Mouse (Mus musculus) liver, embryonic 14.5 days (tissue): ENCODE results near the gene Inhba. TPM values are rescaled to one million over a fixed set of nuclear protein-coding genes. Genes with fewer than 3 reads are reported as not detected.

Experiments used
- ATAC-seq: fragments of 200-750 bp; cut with Nextera tagmentation; 2 replicates; pipeline ENCODE4 v1.8.0; 2017; ENCODE audit warnings: moderate number of reproducible peaks, mild to moderate bottlenecking, moderate library complexity; ENCODE audit not compliant: insufficient read depth
- DNase-seq, 3 experiments: peaks; one replicate each; pipeline ENCODE4 v3.0.0-alpha.2; 2012 to 2013; ENCODE audit warnings: low read depth in 3 of 3, low spot score in 3 of 3
- H3K27ac ChIP-seq: fragments of 300-500 bp; sonication (generic); 2 replicates; pipeline ENCODE4 v1.5.1; 2014; ENCODE audit warnings: moderate library complexity, mild to moderate bottlenecking, control low read depth, inconsistent platforms
- H3K27me3 ChIP-seq: fragments of 300-500 bp; sonication (generic); 2 replicates; pipeline ENCODE4 v1.6.1; 2014; ENCODE audit warnings: mild to moderate bottlenecking, low read length, moderate library complexity; ENCODE audit not compliant: control insufficient read depth, insufficient read depth
- H3K36me3 ChIP-seq: fragments of 300-500 bp; sonication (generic); replicated peaks from 2 replicates; pipeline ENCODE4 v1.6.1; 2014; ENCODE audit warnings: low read depth; ENCODE audit not compliant: control insufficient read depth, insufficient read depth
- H3K4me1 ChIP-seq, 2 experiments: fragments of 200-500 bp in 1 of 2; fragments of 300-500 bp in 1 of 2; sonication (generic) in 1 of 2; replicated peaks; 2 replicates each; pipeline ENCODE4 v1.6.1; 2012 to 2014; ENCODE audit warnings: antibody characterized with exemption in 1 of 2, inconsistent platforms in 1 of 2, low read length in 1 of 2; ENCODE audit not compliant: control insufficient read depth in 2 of 2, insufficient read depth in 2 of 2
- H3K4me2 ChIP-seq: fragments of 300-500 bp; sonication (generic); 2 replicates; pipeline ENCODE4 v1.6.1; 2014; ENCODE audit warnings: low read depth, mild to moderate bottlenecking, control low read depth, moderate library complexity
- H3K4me3 ChIP-seq, 2 experiments: fragments of 200-500 bp in 1 of 2; fragments of 300-500 bp in 1 of 2; sonication (generic) in 1 of 2; 2 replicates each; pipeline ENCODE4 v1.5.1; 2012 to 2014; ENCODE audit warnings: low read depth in 2 of 2, low read length in 2 of 2, mild to moderate bottlenecking in 2 of 2, control low read depth in 1 of 2, inconsistent platforms in 1 of 2, moderate library complexity in 1 of 2; ENCODE audit not compliant: insufficient read depth in 1 of 2
- H3K9ac ChIP-seq: fragments of 300-500 bp; sonication (generic); replicated peaks from 2 replicates; pipeline ENCODE4 v1.6.1; 2014; ENCODE audit warnings: mild to moderate bottlenecking, control low read depth, moderate library complexity
- H3K9me3 ChIP-seq: fragments of 300-500 bp; sonication (generic); 2 replicates; pipeline ENCODE4 v1.6.1; 2016; ENCODE audit warnings: low read length, mixed read lengths; ENCODE audit not compliant: control insufficient read depth
- CTCF ChIP-seq: IDR thresholded peaks from 2 replicates; pipeline ENCODE4 v1.5.1; 2016; ENCODE audit warnings: antibody characterized with exemption, low read depth, control low read depth
- EP300 ChIP-seq: IDR thresholded peaks from 2 replicates; pipeline ENCODE4 v1.6.1; 2016; ENCODE audit warnings: antibody characterized with exemption, low read depth
- WGBS: fragments of 180-500 bp; shearing (Covaris S2); extraction: QIAGEN DNeasy Blood & Tissue Kit; methylation state at CpG from one replicate; pipeline ENCODE4 v1.1.7; 2014; ENCODE audit not compliant: insufficient replicate concordance; 5-methylcytosine and 5-hydroxymethylcytosine counted together
- polyA plus RNA-seq, 2 experiments: library from polyadenylated mRNA; depleted of rRNA in 1 of 2; stranded (reverse) in 1 of 2; unstranded in 1 of 2; fragments of >200 nt; fragmentation: Nextera tagmentation in 1 of 2; extraction: Ambion mirVana in 1 of 2; gene quantifications; 2 replicates each; pipeline versions ENCODE4 v1.2.1 to v1.2.3; 2012 to 2014

Inhba gene
- polyA plus RNA-seq, 2 experiments, result 0.29 to 0.48 TPM

DNA sequence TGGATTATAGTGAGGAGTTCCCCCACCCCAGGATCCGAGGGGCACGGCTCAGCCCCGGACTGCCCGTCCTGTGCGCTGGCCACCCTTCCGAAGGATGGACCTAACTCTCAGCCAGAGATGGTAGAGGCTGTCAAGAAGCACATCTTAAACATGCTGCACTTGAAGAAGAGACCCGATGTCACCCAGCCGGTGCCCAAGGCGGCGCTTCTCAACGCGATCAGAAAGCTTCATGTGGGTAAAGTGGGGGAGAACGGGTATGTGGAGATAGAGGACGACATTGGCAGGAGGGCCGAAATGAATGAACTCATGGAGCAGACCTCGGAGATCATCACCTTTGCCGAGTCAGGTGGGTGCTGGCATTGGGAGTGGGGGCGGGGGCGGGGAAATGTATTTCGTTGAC, 5.7 kb downstream of the Inhba start:
- WGBS, result under 1% methylated on average over 20 of the region's 20 CpGs
- no peak overlapping the region for H3K9ac ChIP-seq
- no peak for TF ChIP-seq CTCF
- no peak for TF ChIP-seq EP300
- H3K36me3 ChIP-seq, result no peaks in the 10 kb centered on the region
- ATAC-seq (no peak), DNase-seq (no peak)
- no peaks in the 10 kb centered on the region; the same call in 1 of the 2 replicates for H3K27me3 ChIP-seq
- no peak overlapping the region for H3K27ac ChIP-seq
- H3K9me3 ChIP-seq, result no peaks in the 10 kb centered on the region
- peak overlapping the region; percentile 59 for H3K4me2 ChIP-seq
- H3K4me1 ChIP-seq, result peaks cover 0 to 3% of the 10 kb centered on the region in 2 experiments; a peak in 1 of 4 replicates
- H3K4me3 ChIP-seq, result peak overlapping the region; percentile 31 to 49

DNA sequence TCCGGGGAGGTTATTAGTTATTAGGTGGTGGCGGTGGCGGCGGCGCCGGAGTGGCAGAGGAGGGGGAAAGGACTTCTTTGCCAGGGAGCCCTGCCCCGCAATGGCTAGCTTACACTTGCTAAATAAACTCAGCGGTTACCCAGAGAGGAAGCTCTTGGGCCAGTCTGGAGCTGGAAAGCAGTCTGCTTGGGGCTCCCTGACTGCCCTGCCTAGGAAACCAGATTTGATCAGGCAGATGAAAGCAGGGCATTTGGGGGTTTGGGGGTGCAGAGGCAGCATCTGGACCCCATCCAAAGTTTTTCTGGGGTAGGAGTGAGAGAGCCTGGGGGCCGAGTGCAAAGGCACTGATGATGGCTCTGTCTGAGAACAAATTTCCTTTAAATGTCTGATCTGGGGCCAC, 6.1 kb downstream of the Inhba start:
- Histone ChIP-seq H3K27ac (no peak overlapping the region), H3K4me1 (0 out of 4 replicates have a peak, but pooled peaks cover 0 to 2% of the 10 kb centered on the region in 2 experiments), H3K9ac (no peak overlapping the region), H3K4me3 (peak overlapping the region; percentile 31 to 49), H3K36me3 (no peaks in the 10 kb centered on the region), H3K4me2 (peak overlapping the region; percentile 59), H3K9me3 (no peaks in the 10 kb centered on the region), H3K27me3 (no peaks in the 10 kb centered on the region; the same call in 1 of the 2 replicates)
- ATAC-seq (no peak), DNase-seq (no peak)
- WGBS, result 2% methylated on average over 9 of the region's 9 CpGs
- TF ChIP-seq CTCF (no peak), EP300 (no peak)

DNA sequence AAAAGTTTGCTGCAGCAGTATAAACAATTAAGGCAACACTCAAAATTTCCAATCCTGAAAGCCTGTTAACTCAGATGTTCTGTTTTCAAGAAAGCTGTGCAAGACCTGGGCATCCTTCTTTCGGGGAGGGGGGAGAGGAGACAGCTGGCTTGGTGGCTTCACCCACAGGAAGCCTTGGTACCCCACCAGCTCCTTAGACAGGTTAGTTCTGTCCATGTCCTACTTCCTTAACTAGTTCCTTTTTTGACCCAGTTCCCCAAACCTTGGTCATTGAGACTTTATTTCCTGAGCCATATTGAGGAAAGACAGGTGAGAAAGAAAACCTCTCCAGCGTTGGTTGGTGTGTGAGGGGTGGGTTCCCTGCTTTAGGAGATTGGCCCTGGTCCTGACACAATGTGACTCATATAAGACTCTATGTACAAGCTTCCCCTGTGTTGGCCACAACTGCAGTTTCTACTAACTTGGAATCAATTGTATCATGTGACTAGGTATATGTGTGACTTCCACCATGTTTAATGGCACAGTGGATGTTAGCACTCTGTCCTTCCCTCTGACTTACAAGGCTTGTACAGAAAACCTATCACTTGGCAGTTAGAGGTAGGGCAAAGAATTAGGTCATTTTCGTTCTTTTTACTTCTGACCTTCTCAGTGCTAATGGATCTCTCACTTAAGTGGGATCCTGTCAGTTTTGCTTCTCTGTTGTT, 7.3 kb downstream of the Inhba start:
- ATAC-seq (no peak), DNase-seq (no peak)
- Histone ChIP-seq H3K9me3 (no peaks in the 10 kb centered on the region), H3K9ac (no peak overlapping the region), H3K4me3 (no peak overlapping the region), H3K27me3 (no peaks in the 10 kb centered on the region; the same call in 1 of the 2 replicates), H3K4me2 (no peak overlapping the region), H3K36me3 (no peaks in the 10 kb centered on the region), H3K4me1 (0 out of 4 replicates have a peak, but pooled peaks cover 0 to 2% of the 10 kb centered on the region in 2 experiments), H3K27ac (no peak overlapping the region)
- TF ChIP-seq EP300 (no peak), CTCF (no peak)
- 17% methylated on average over 3 of the region's 3 CpGs for WGBS

DNA sequence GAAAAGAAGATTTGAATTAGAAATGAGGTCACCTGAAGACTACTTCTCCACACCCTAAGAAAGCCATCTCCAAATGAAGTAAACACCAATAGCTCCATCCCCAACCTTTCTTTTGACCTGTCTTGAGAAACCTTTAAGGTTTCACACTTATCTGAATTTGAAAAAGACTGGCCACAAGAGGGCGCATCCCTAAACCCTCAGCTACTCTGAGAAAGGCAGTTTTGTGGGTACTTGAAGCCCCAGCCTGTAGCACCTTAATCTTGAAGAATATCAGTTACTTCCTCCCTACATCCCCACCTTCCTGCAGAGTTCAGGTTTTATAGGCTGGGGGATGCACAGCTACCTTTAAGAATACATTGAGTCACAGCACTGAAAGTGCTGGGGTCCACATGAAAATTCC, 9.0 kb downstream of the Inhba start:
- WGBS, result 0% methylated on average over 1 of the region's 1 CpGs
- H3K4me2 ChIP-seq, result no peak overlapping the region
- no peak for ATAC-seq

DNA sequence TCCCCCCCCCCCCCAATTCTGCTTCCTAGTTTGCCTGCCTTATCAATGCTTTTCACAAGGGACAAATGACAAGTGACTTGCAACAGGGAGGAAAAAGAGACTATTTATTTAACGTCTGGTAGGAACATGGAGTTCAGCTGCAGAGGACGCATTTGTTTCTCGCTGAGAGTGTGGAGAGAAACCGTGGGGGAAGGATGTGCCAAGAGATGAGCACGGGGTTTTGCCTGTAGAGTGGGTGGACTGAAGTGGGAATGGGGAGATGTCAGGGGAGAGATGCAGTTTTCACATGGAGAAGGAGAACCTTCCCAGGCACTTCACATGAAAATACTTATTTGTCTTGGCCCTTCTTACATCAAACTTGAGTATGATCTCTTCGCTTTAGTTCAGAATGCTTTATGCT, 9.5 kb downstream of the Inhba start:
- TF ChIP-seq EP300 (no peak), CTCF (no peak)
- H3K4me2 ChIP-seq, result no peak overlapping the region
- no peak for DNase-seq

More for the DNA sequence above, 9.0 kb downstream of the Inhba start:
- Histone ChIP-seq H3K27ac (no peak overlapping the region), H3K4me1 (0 out of 4 replicates have a peak, but pooled peaks cover 0 to 2% of the 10 kb centered on the region in 2 experiments), H3K27me3 (no peaks in the 10 kb centered on the region; the same call in 1 of the 2 replicates), H3K36me3 (no peaks in the 10 kb centered on the region), H3K9ac (no peak overlapping the region), H3K4me3 (no peak overlapping the region), H3K9me3 (no peaks in the 10 kb centered on the region)
- peak; percentile 53 for TF ChIP-seq CTCF
- TF ChIP-seq EP300, result no peak
- DNase-seq, result peak in 1 of 3 experiments; percentile 11

More for the DNA sequence above, 9.5 kb downstream of the Inhba start:
- 32% methylated on average over 6 of the region's 6 CpGs for WGBS
- H3K9me3 ChIP-seq, result no peaks in the 10 kb centered on the region
- no peak for ATAC-seq
- no peak overlapping the region for H3K9ac ChIP-seq
- H3K36me3 ChIP-seq, result no peaks in the 10 kb centered on the region
- no peak overlapping the region for H3K4me3 ChIP-seq
- H3K27me3 ChIP-seq, result no peaks in the 10 kb centered on the region; the same call in 1 of the 2 replicates
- H3K27ac ChIP-seq, result no peak overlapping the region
- 0 out of 4 replicates have a peak, but pooled peaks cover 0 to 2% of the 10 kb centered on the region in 2 experiments for H3K4me1 ChIP-seq
